Mouse (Mus musculus) liver, postnatal 0 days (tissue): ENCODE measurements around the gene Chic2.

Source experiments
- CTCF ChIP-seq: sonication (generic); IDR thresholded peaks from 2 replicates; pipeline ENCODE4 v1.5.1; 2016; ENCODE audit warnings: antibody characterized with exemption, low read depth
- EP300 ChIP-seq: IDR thresholded peaks from 2 replicates; pipeline ENCODE4 v1.6.1; 2016; ENCODE audit warnings: antibody characterized with exemption, low read depth, mild to moderate bottlenecking

GRCm38 (mm10) chr5:75035475-75035874 lies 9.1 kb downstream of the Chic2 start:
- TF ChIP-seq CTCF (no peak), EP300 (no peak)
